Mouse (Mus musculus) spleen, adult 2 months (tissue): ENCODE measurements at regions not wholly inside any gene's neighbourhood (a gene's known extent, or its start where the extent isn't known, plus 50 kb on each side); places are given as distances from the start of the nearest gene placed in this dataset.

Source experiments
- CTCF ChIP-seq: fragments of 200-500 bp; IDR thresholded peaks from 2 replicates; pipeline ENCODE4 v1.5.1; 2011; ENCODE audit warnings: mild to moderate bottlenecking, inconsistent platforms; ENCODE audit not compliant: insufficient read depth, insufficient read length, insufficient replicate concordance; ENCODE audit errors: extremely low read depth
- POLR2A ChIP-seq: fragments of 200-500 bp; IDR thresholded peaks from 2 replicates; pipeline ENCODE4 v1.6.1; 2011; ENCODE audit warnings: low read depth, low read length, inconsistent platforms

DNA sequence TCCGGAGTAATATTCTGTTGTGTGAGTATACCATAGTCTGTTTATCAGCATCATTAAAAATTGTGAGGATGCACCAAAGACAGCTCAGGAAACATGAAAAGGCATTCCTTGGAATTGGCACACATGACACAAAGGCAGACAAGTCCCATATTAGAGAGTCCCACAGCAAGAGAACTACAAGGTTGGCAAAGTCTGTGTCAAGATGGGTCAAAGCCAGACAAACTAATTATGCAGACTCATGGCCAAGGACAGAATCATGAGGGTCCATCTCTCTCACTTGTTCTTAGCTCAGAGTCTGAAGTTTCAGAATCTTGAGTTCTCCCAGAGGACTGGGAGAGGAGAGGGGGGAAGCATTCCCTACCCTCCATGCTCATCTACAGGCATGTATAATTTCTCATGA, 731.1 kb downstream of the Adgrl2 start:
- TF ChIP-seq POLR2A (no peak), CTCF (no peak)
